Mouse (Mus musculus) CH12.LX (cell line): ENCODE data around the gene Smtnl2. TPM values are rescaled to one million over a fixed set of nuclear protein-coding genes. Genes with fewer than 3 reads are reported as not detected.

Experiments
- DNase-seq: peaks from one replicate; pipeline ENCODE4 v3.0.0-alpha.2; 2013; ENCODE audit errors: extremely low read depth
- H3K27ac ChIP-seq: 2 replicates; pipeline ENCODE4 v1.5.1; 2012; ENCODE audit warnings: low read depth, mild to moderate bottlenecking, control low read depth, moderate library complexity; ENCODE audit not compliant: insufficient read depth
- H3K27me3 ChIP-seq: replicated peaks from 2 replicates; pipeline ENCODE3; 2012; ENCODE audit warnings: inconsistent platforms
- H3K36me3 ChIP-seq, 2 experiments: replicated peaks in 1 of 2; 2 replicates each; pipeline versions ENCODE3 to v1.6.1; 2012; ENCODE audit warnings: inconsistent platforms in 1 of 2, low read length in 1 of 2, mild to moderate bottlenecking in 1 of 2, mixed read lengths in 1 of 2, moderate library complexity in 1 of 2; ENCODE audit not compliant: control insufficient read depth in 1 of 2, insufficient read depth in 1 of 2
- H3K4me1 ChIP-seq, 2 experiments: 2 replicates each; pipeline ENCODE4 v1.6.1; 2012; ENCODE audit warnings: inconsistent platforms in 1 of 2, moderate library complexity in 1 of 2; ENCODE audit not compliant: insufficient read depth in 2 of 2, control insufficient read depth in 1 of 2
- H3K4me2 ChIP-seq: 2 replicates; pipeline ENCODE4 v1.6.1; 2012; ENCODE audit warnings: low read depth, mild to moderate bottlenecking, control low read depth; ENCODE audit not compliant: poor library complexity, insufficient read depth, severe bottlenecking
- H3K4me3 ChIP-seq, 3 experiments: fragments of 150-350 bp in 1 of 3; sonication (generic) in 1 of 3; replicated peaks in 1 of 3; 2 replicates each; pipeline versions ENCODE3 to v1.5.1; 2011 to 2012; ENCODE audit warnings: low read depth in 2 of 3, low read length in 2 of 3, mild to moderate bottlenecking in 2 of 3, moderate library complexity in 2 of 3, control low read depth in 1 of 3, improper control_type of control experiment in 1 of 3, inconsistent platforms in 1 of 3, mixed read lengths in 1 of 3; ENCODE audit not compliant: poor library complexity in 1 of 3
- H3K79me2 ChIP-seq: replicated peaks from 2 replicates; pipeline ENCODE4 v1.6.1; 2012; ENCODE audit warnings: mild to moderate bottlenecking, moderate library complexity; ENCODE audit not compliant: control insufficient read depth, poor library complexity, insufficient read depth, severe bottlenecking; ENCODE audit errors: extremely low read depth
- H3K9ac ChIP-seq: 2 replicates; pipeline ENCODE4 v1.6.1; 2012; ENCODE audit warnings: low read depth, mild to moderate bottlenecking, control low read depth, moderate library complexity; ENCODE audit not compliant: insufficient read depth
- H3K9me3 ChIP-seq: replicated peaks from 2 replicates; pipeline ENCODE3; 2012; ENCODE audit warnings: low read length, inconsistent platforms, mixed read lengths
- BHLHE40 ChIP-seq: IDR thresholded peaks from 2 replicates; pipeline ENCODE4 v1.6.1; 2011; ENCODE audit warnings: mild to moderate bottlenecking, low read depth, low read length, improper control_type of control experiment
- CHD1 ChIP-seq: IDR thresholded peaks from 2 replicates; pipeline ENCODE4 v1.6.1; 2012; ENCODE audit warnings: low read depth, low read length, improper control_type of control experiment, inconsistent platforms
- CHD2 ChIP-seq: IDR thresholded peaks from 2 replicates; pipeline ENCODE4 v1.6.1; 2011; ENCODE audit warnings: low read length, improper control_type of control experiment
- CTCF ChIP-seq, 2 experiments: IDR thresholded peaks in 1 of 2; conservative IDR thresholded peaks in 1 of 2; 2 replicates each; pipeline ENCODE4 v1.5.1; 2011 to 2012; ENCODE audit warnings: low read depth in 2 of 2, low read length in 2 of 2, improper control_type of control experiment in 1 of 2, inconsistent platforms in 1 of 2, mild to moderate bottlenecking in 1 of 2, moderate library complexity in 1 of 2
- E2F4 ChIP-seq: IDR thresholded peaks from 2 replicates; pipeline ENCODE4 v1.6.1; 2011; ENCODE audit warnings: low read depth, low read length, improper control_type of control experiment; ENCODE audit not compliant: insufficient replicate concordance
- ELF1 ChIP-seq: IDR thresholded peaks from 2 replicates; pipeline ENCODE4 v1.6.1; 2014; ENCODE audit warnings: low read depth, mild to moderate bottlenecking, inconsistent platforms, low read length, improper control_type of control experiment
- EP300 ChIP-seq: IDR thresholded peaks from 2 replicates; pipeline ENCODE4 v1.6.1; 2011; ENCODE audit warnings: low read length, improper control_type of control experiment
- ETS1 ChIP-seq: conservative IDR thresholded peaks from 2 replicates; pipeline ENCODE4 v1.6.1; 2012; ENCODE audit warnings: low read depth, mild to moderate bottlenecking, inconsistent platforms, low read length, improper control_type of control experiment, moderate library complexity
- GABPA ChIP-seq: IDR thresholded peaks from 2 replicates; pipeline ENCODE4 v1.6.1; 2012; ENCODE audit warnings: low read depth, low read length, improper control_type of control experiment, inconsistent platforms; ENCODE audit not compliant: insufficient replicate concordance
- HCFC1 ChIP-seq: IDR thresholded peaks from 2 replicates; pipeline ENCODE4 v1.6.1; 2012; ENCODE audit warnings: low read depth, mild to moderate bottlenecking, inconsistent platforms, low read length, improper control_type of control experiment
- IRF4 ChIP-seq: IDR thresholded peaks from 2 replicates; pipeline ENCODE4 v1.6.1; 2014; ENCODE audit warnings: low read depth, mild to moderate bottlenecking, inconsistent platforms, low read length, improper control_type of control experiment
- JUN ChIP-seq: IDR thresholded peaks from 2 replicates; pipeline ENCODE4 v1.6.1; 2011; ENCODE audit warnings: low read depth, mild to moderate bottlenecking, low read length, improper control_type of control experiment, moderate library complexity; ENCODE audit not compliant: insufficient read depth
- JUND ChIP-seq: conservative IDR thresholded peaks from 2 replicates; pipeline ENCODE4 v1.6.1; 2011; ENCODE audit warnings: low read depth, low read length, improper control_type of control experiment
- KAT2A ChIP-seq: IDR thresholded peaks from 2 replicates; pipeline ENCODE4 v1.6.1; 2012; ENCODE audit warnings: low read length, improper control_type of control experiment, inconsistent platforms; ENCODE audit not compliant: insufficient replicate concordance
- MAFK ChIP-seq: IDR thresholded peaks from 2 replicates; pipeline ENCODE4 v1.6.1; 2011; ENCODE audit warnings: low read length, improper control_type of control experiment; ENCODE audit not compliant: insufficient replicate concordance
- MAX ChIP-seq: IDR thresholded peaks from 2 replicates; pipeline ENCODE4 v1.6.1; 2011; ENCODE audit warnings: low read length, improper control_type of control experiment
- MAZ ChIP-seq: IDR thresholded peaks from 2 replicates; pipeline ENCODE4 v1.6.1; 2012; ENCODE audit warnings: low read depth, mild to moderate bottlenecking, inconsistent platforms, low read length, improper control_type of control experiment, moderate library complexity
- MEF2A ChIP-seq: IDR thresholded peaks from 2 replicates; pipeline ENCODE4 v1.6.1; 2014; ENCODE audit warnings: low read depth, mild to moderate bottlenecking, inconsistent platforms, low read length, improper control_type of control experiment, borderline replicate concordance
- MXI1 ChIP-seq: IDR thresholded peaks from 2 replicates; pipeline ENCODE4 v1.6.1; 2011; ENCODE audit warnings: mild to moderate bottlenecking, low read depth, low read length, improper control_type of control experiment
- MYC ChIP-seq: IDR thresholded peaks from 2 replicates; pipeline ENCODE4 v1.6.1; 2011; ENCODE audit warnings: low read depth, mild to moderate bottlenecking, improper control_type of control experiment, low read length
- NELFE ChIP-seq: IDR thresholded peaks from 2 replicates; pipeline ENCODE4 v1.6.1; 2011; ENCODE audit warnings: low read depth, low read length, improper control_type of control experiment
- NRF1 ChIP-seq: IDR thresholded peaks from 2 replicates; pipeline ENCODE4 v1.6.1; 2014; ENCODE audit warnings: low read depth, mild to moderate bottlenecking, inconsistent platforms, low read length, improper control_type of control experiment, moderate library complexity
- PAX5 ChIP-seq: IDR thresholded peaks from 2 replicates; pipeline ENCODE4 v1.6.1; 2012; ENCODE audit warnings: low read length, inconsistent platforms, mixed read lengths
- POLR2A ChIP-seq: IDR thresholded peaks from 2 replicates; pipeline ENCODE4 v1.6.1; 2011; ENCODE audit warnings: low read depth, mild to moderate bottlenecking, improper control_type of control experiment, low read length
- POLR2AphosphoS2 ChIP-seq: IDR thresholded peaks from 2 replicates; pipeline ENCODE4 v1.6.1; 2011; ENCODE audit warnings: low read depth, low read length, improper control_type of control experiment
- RAD21 ChIP-seq: IDR thresholded peaks from 2 replicates; pipeline ENCODE4 v1.6.1; 2011; ENCODE audit warnings: low read depth, mild to moderate bottlenecking, low read length, improper control_type of control experiment, moderate library complexity
- RCOR1 ChIP-seq: conservative IDR thresholded peaks from 2 replicates; pipeline ENCODE4 v1.6.1; 2012; ENCODE audit warnings: low read depth, mild to moderate bottlenecking, inconsistent platforms, low read length, improper control_type of control experiment
- SIN3A ChIP-seq: IDR thresholded peaks from 2 replicates; pipeline ENCODE4 v1.6.1; 2012; ENCODE audit warnings: low read length, improper control_type of control experiment, inconsistent platforms
- SMC3 ChIP-seq: IDR thresholded peaks from 2 replicates; pipeline ENCODE4 v1.6.1; 2011; ENCODE audit warnings: low read depth, low read length, improper control_type of control experiment
- TBP ChIP-seq: conservative IDR thresholded peaks from 2 replicates; pipeline ENCODE4 v1.6.1; 2011; ENCODE audit warnings: low read depth, low read length, improper control_type of control experiment
- TCF12 ChIP-seq: IDR thresholded peaks from 2 replicates; pipeline ENCODE4 v1.6.1; 2014; ENCODE audit warnings: low read depth, mild to moderate bottlenecking, inconsistent platforms, low read length, improper control_type of control experiment
- UBTF ChIP-seq: IDR thresholded peaks from 2 replicates; pipeline ENCODE4 v1.6.1; 2012; ENCODE audit warnings: low read depth, mild to moderate bottlenecking, inconsistent platforms, low read length, improper control_type of control experiment, moderate library complexity
- USF1 ChIP-seq: IDR thresholded peaks from 2 replicates; pipeline ENCODE4 v1.6.1; 2014; ENCODE audit warnings: low read depth, mild to moderate bottlenecking, inconsistent platforms, low read length, improper control_type of control experiment
- USF2 ChIP-seq: conservative IDR thresholded peaks from 2 replicates; pipeline ENCODE4 v1.6.1; 2011; ENCODE audit warnings: low read depth, low read length, improper control_type of control experiment
- ZC3H11A ChIP-seq: IDR thresholded peaks from 2 replicates; pipeline ENCODE4 v1.6.1; 2012; ENCODE audit warnings: low read depth, mild to moderate bottlenecking, inconsistent platforms, low read length, improper control_type of control experiment
- ZKSCAN1 ChIP-seq: IDR thresholded peaks from 2 replicates; pipeline ENCODE4 v1.6.1; 2012; ENCODE audit warnings: low read depth, inconsistent platforms, low read length, improper control_type of control experiment, borderline replicate concordance
- ZMIZ1 ChIP-seq: IDR thresholded peaks from 2 replicates; pipeline ENCODE4 v1.6.1; 2012; ENCODE audit warnings: low read depth, mild to moderate bottlenecking, inconsistent platforms, low read length, improper control_type of control experiment
- ZNF384 ChIP-seq: IDR thresholded peaks from 2 replicates; pipeline ENCODE4 v1.6.1; 2012; ENCODE audit warnings: low read depth, low read length, improper control_type of control experiment, inconsistent platforms
- dilution Hi-C: fragments of 300-500 bp; cut with MboI; formaldehyde crosslinking; loops from 2 replicates; pipeline ENCODE4 v1.14.3; 2020; ENCODE audit warnings: low sequenced_read_pairs; ENCODE audit not compliant: extremely low pct_unique_long_range_greater_than_20kb, extremely low pct_ligation_motif_present
- in situ Hi-C: fragments of 300-500 bp; cut with MboI; formaldehyde crosslinking; loops from 3 replicates; pipeline ENCODE4 v1.14.3; 2019; ENCODE audit warnings: low sequenced_read_pairs, low pct_ligation_motif_present, low pct_unique_long_range_greater_than_20kb, mixed read lengths
- polyA plus RNA-seq: library from polyadenylated mRNA; unstranded; fragments of >175 nt; gene quantifications from 2 replicates; pipeline ENCODE4 v1.2.1, GENCODE M21; 2012; ENCODE audit warnings: low read depth; ENCODE audit not compliant: insufficient read length
- total RNA-seq, 2 experiments: library from RNA; depleted of rRNA; stranded (reverse); fragments of 300-350 nt in 1 of 2; fragments of >200 nt in 1 of 2; gene quantifications; 2 replicates each; pipeline ENCODE4 v1.2.3; 2012 to 2014

Smtnl2 gene
- total and polyA plus RNA-seq, 3 experiments: 0.47 TPM; not detected in 1

GRCm38 (mm10) chr11:72429288-72429690 is 17.8 kb upstream of the Smtnl2 start:
- H3K4me3 ChIP-seq: no peak overlapping the region
- H3K4me1 ChIP-seq: peaks cover 0 to 6% of the 10 kb centered on the region in 2 experiments; a peak in 2 of 4 replicates
- in situ Hi-C loops (loop anchor here (25.0 kb wide), 1 partner anchor 583 kb away; the partner anchor contains the start of gene Camkk1), dilution Hi-C loops (no loop called here)
- DNase-seq: peak; percentile 92
- no peak overlapping the region for H3K27ac ChIP-seq
- H3K9me3 ChIP-seq: peaks cover 9% of the 10 kb centered on the region
- TF ChIP-seq USF2 (no peak), POLR2AphosphoS2 (no peak), CHD1 (no peak), UBTF (no peak), MEF2A (no peak), NRF1 (no peak), NELFE (no peak), TCF12 (no peak), CHD2 (no peak), POLR2A (0 out of 2 replicates have a peak, but pooled peaks have one; percentile 33), E2F4 (no peak), RAD21 (peak; percentile 96), ZNF384 (no peak), BHLHE40 (no peak), PAX5 (no peak), TBP (no peak), ETS1 (no peak), SIN3A (0 out of 2 replicates have a peak, but pooled peaks have one; percentile 55), MXI1 (no peak), JUND (peak; percentile 47; the same call in 1 of the 2 replicates), ZKSCAN1 (no peak), MAZ (0 out of 2 replicates have a peak, but pooled peaks have one; percentile 16), ELF1 (peak; percentile 81), HCFC1 (peak; percentile 48), RCOR1 (no peak), MYC (peak; percentile 41; the same call in 1 of the 2 replicates), ZC3H11A (peak; percentile 45; the same call in 1 of the 2 replicates), USF1 (no peak), KAT2A (no peak), MAFK (no peak), EP300 (no peak), MAX (peak; percentile 42; the same call in 1 of the 2 replicates), JUN (no peak), ZMIZ1 (no peak), CTCF (conservative IDR thresholded peaks at IDR 0.05 in 1 of 2, IDR thresholded peaks at IDR 0.05 in 1 of 2; ENCODE audit: low read depth in 2 of 2, low read length in 2 of 2) (peak; percentile 69 to 98), SMC3 (peak; percentile 92), GABPA (no peak), IRF4 (peak; percentile 28; the same call in 1 of the 2 replicates)
- no peaks in the 10 kb centered on the region for H3K36me3 ChIP-seq
- no peak overlapping the region for H3K9ac ChIP-seq
- peaks cover 12% of the 10 kb centered on the region for H3K27me3 ChIP-seq
- no peak overlapping the region for H3K4me2 ChIP-seq
- no peaks in the 10 kb centered on the region for H3K79me2 ChIP-seq
